Mouse (Mus musculus): ENCODE measurements around the gene E330017A01Rik.
"Not testable (repeated sequence)": the region's sequence is repeated elsewhere in the genome, so short reads cannot be mapped to it uniquely, and the experiment has no call there.

GRCm38 (mm10) chr16:58665137-58665536 is 26.6 kb upstream of the E330017A01Rik start:
- not testable (repeated sequence) for TF ChIP-seq EP300, CTCF (IDR thresholded peaks at IDR 0.05)
